Mouse (Mus musculus): ENCODE results near the gene Zfyve19. TPM values are rescaled to one million over a fixed set of nuclear protein-coding genes. Genes with fewer than 3 reads are reported as not detected.
A peak's percentile ranks its signal among the peaks of the same experiment; 100 is the strongest.

The Zfyve19 gene
- total RNA-seq, 1 experiment, result 19.8 TPM

DNA sequence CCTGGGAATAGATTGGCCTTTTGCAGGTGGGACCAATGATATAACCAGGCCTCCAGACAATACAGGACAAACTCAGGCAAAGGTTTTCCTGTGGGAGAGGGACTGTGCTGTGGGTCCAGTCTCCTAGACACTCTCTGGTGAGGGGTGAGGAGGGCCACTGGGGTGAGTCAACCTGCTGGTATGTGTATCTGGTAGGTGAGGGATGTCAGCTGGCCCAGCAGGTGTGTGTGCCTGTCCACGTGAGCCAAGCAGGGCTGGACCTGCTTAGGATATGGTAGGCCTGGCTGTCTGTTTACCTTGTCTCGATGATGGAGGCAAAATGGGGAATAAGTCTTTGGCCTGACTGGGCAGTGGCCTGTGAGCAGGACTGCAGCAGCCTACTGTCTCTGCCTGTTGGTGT lies 30.3 kb downstream of the Zfyve19 start:
- H3K4me1 ChIP-seq (ENCODE audit: control insufficient read depth in 2 of 2, insufficient read depth in 2 of 2, low read length in 2 of 2, poor library complexity in 1 of 2), result peaks cover 7 to 23% of the 10 kb centered on the region in 2 experiments
- peak overlapping the region; percentile 73 to 89 for H3K4me3 ChIP-seq (ENCODE audit: insufficient read depth in 1 of 2, low read depth in 1 of 2, low read length in 2 of 2, poor library complexity in 1 of 2, severe bottlenecking in 1 of 2)
- in situ Hi-C loops (cut with MboI; ENCODE audit: low sequenced_read_pairs in 2 of 2, unreplicated experiment in 2 of 2), result no loop called here
- H3K9ac ChIP-seq (ENCODE audit: insufficient read depth, low read depth, low read length, poor library complexity, severe bottlenecking), result peak overlapping the region; percentile 81; the same call in 1 of the 2 replicates
- H3K27ac ChIP-seq (ENCODE audit: insufficient read depth, low read depth, low read length, poor library complexity, severe bottlenecking), result no peak overlapping the region
- H3K36me3 ChIP-seq (ENCODE audit: control insufficient read depth, insufficient read depth, low read length, poor library complexity, severe bottlenecking), result peaks cover 12% of the 10 kb centered on the region; the same call in 1 of the 2 replicates
- no peaks in the 10 kb centered on the region for H3K9me3 ChIP-seq (ENCODE audit: control insufficient read depth, insufficient read depth, low read depth, low read length)
- no peak for TF ChIP-seq HCFC1 (IDR thresholded peaks at IDR 0.05; ENCODE audit: borderline replicate concordance, insufficient read depth, low read length)
- TF ChIP-seq CHD2 (IDR thresholded peaks at IDR 0.05; ENCODE audit: low read depth, low read length), result no peak
- no peak for TF ChIP-seq ZC3H11A (IDR thresholded peaks at IDR 0.05; ENCODE audit: borderline replicate concordance, low read depth, low read length)
- TF ChIP-seq MAFK (IDR thresholded peaks at IDR 0.05; ENCODE audit: insufficient read depth, low read depth, low read length), result no peak
- no peak for TF ChIP-seq ZNF384 (IDR thresholded peaks at IDR 0.05; ENCODE audit: low read depth, low read length)
- DNase-seq (ENCODE audit: low read depth, low spot score), result no peak

DNA sequence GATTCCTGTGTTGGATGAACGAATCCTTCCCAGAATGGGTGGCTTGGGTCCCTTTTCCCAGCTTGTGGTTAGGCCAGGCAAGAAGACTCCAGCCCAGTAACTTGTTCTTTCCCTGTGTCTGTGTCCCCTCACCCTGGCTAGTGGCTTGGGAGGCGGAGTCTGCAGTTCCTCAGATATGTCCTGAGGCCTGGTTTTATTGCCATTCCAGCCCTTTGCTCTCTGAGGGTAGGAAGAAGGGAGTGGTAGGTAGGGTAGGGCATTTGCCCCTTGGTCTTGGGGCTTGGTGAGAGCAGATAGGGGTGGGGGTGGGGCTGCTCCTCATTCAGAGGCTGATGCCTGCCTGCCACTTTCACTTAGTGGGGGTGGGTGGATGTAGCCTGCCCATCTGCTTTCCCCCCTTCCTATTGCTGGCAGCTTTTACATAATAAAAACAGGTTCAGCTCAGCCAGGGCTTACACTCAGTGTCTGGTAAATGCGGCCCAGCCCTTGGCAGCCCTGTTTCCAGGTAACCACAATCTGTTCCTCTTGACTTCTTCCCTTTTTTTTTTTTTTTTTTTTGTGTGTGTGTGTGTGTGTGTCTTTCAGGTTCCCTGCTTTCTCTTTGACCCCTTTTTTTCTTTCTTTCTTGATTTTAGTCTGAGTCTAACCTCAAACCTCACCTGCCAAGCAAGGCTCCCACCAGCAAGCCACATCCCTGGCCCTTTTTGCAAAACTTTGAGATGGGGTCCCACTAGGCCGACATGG lies 31.8 kb downstream of the Zfyve19 start:
- no peak for TF ChIP-seq HCFC1 (IDR thresholded peaks at IDR 0.05; ENCODE audit: borderline replicate concordance, insufficient read depth, low read length)
- TF ChIP-seq ZNF384 (IDR thresholded peaks at IDR 0.05; ENCODE audit: low read depth, low read length), result peak; percentile 84
- TF ChIP-seq MAFK (IDR thresholded peaks at IDR 0.05; ENCODE audit: insufficient read depth, low read depth, low read length), result no peak
- TF ChIP-seq ZC3H11A (IDR thresholded peaks at IDR 0.05; ENCODE audit: borderline replicate concordance, low read depth, low read length), result no peak
- no peak for TF ChIP-seq CHD2 (IDR thresholded peaks at IDR 0.05; ENCODE audit: low read depth, low read length)
- Histone ChIP-seq H3K27ac (ENCODE audit: insufficient read depth, low read depth, low read length, poor library complexity, severe bottlenecking) (0 out of 2 replicates have a peak overlapping the region, but pooled peaks have one; percentile 9), H3K4me1 (ENCODE audit: control insufficient read depth in 2 of 2, insufficient read depth in 2 of 2, low read length in 2 of 2, poor library complexity in 1 of 2) (peaks cover 7 to 23% of the 10 kb centered on the region in 2 experiments; a peak in 3 of 4 replicates), H3K9ac (ENCODE audit: insufficient read depth, low read depth, low read length, poor library complexity, severe bottlenecking) (peak overlapping the region; percentile 10; the same call in 1 of the 2 replicates), H3K4me3 (ENCODE audit: insufficient read depth in 1 of 2, low read depth in 1 of 2, low read length in 2 of 2, poor library complexity in 1 of 2, severe bottlenecking in 1 of 2) (peak overlapping the region; percentile 12 to 13; a peak in 2 of 4 replicates), H3K36me3 (ENCODE audit: control insufficient read depth, insufficient read depth, low read length, poor library complexity, severe bottlenecking) (peaks cover 21% of the 10 kb centered on the region), H3K9me3 (ENCODE audit: control insufficient read depth, insufficient read depth, low read depth, low read length) (no peaks in the 10 kb centered on the region)
- in situ Hi-C loops (cut with MboI; ENCODE audit: low sequenced_read_pairs in 2 of 2, unreplicated experiment in 2 of 2), result no loop called here
- DNase-seq (ENCODE audit: low read depth, low spot score), result no peak

DNA sequence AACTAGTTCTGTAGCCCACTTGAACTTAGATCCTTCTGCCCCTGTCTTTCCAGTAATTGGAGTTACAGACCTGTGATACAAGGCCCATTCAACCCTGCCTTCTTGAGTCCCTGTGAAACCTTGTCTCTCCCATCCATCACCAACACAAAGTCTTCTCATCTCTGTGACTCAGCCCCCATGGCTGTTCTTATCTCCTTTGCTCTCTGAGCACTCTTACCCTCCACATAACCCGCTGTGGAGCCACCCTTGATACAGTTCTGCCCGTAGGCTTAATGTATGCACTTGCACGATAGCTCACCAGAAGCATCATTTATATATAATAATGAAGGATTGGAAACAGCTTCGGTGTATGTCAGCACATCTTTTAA lies 32.4 kb downstream of the Zfyve19 start:
- in situ Hi-C loops (cut with MboI; ENCODE audit: low sequenced_read_pairs in 2 of 2, unreplicated experiment in 2 of 2), result no loop called here
- no peak overlapping the region for H3K27ac ChIP-seq (ENCODE audit: insufficient read depth, low read depth, low read length, poor library complexity, severe bottlenecking)
- no peak overlapping the region for H3K4me3 ChIP-seq (ENCODE audit: insufficient read depth in 1 of 2, low read depth in 1 of 2, low read length in 2 of 2, poor library complexity in 1 of 2, severe bottlenecking in 1 of 2)
- H3K9me3 ChIP-seq (ENCODE audit: control insufficient read depth, insufficient read depth, low read depth, low read length), result no peaks in the 10 kb centered on the region
- peaks cover 7 to 23% of the 10 kb centered on the region in 2 experiments; a peak in 3 of 4 replicates for H3K4me1 ChIP-seq (ENCODE audit: control insufficient read depth in 2 of 2, insufficient read depth in 2 of 2, low read length in 2 of 2, poor library complexity in 1 of 2)
- H3K36me3 ChIP-seq (ENCODE audit: control insufficient read depth, insufficient read depth, low read length, poor library complexity, severe bottlenecking), result peaks cover 26% of the 10 kb centered on the region
- no peak overlapping the region for H3K9ac ChIP-seq (ENCODE audit: insufficient read depth, low read depth, low read length, poor library complexity, severe bottlenecking)
- DNase-seq (ENCODE audit: low read depth, low spot score), result no peak
- TF ChIP-seq ZC3H11A (IDR thresholded peaks at IDR 0.05; ENCODE audit: borderline replicate concordance, low read depth, low read length), result no peak
- no peak for TF ChIP-seq HCFC1 (IDR thresholded peaks at IDR 0.05; ENCODE audit: borderline replicate concordance, insufficient read depth, low read length)
- no peak for TF ChIP-seq ZNF384 (IDR thresholded peaks at IDR 0.05; ENCODE audit: low read depth, low read length)
- TF ChIP-seq CHD2 (IDR thresholded peaks at IDR 0.05; ENCODE audit: low read depth, low read length), result no peak
- TF ChIP-seq MAFK (IDR thresholded peaks at IDR 0.05; ENCODE audit: insufficient read depth, low read depth, low read length), result no peak

DNA sequence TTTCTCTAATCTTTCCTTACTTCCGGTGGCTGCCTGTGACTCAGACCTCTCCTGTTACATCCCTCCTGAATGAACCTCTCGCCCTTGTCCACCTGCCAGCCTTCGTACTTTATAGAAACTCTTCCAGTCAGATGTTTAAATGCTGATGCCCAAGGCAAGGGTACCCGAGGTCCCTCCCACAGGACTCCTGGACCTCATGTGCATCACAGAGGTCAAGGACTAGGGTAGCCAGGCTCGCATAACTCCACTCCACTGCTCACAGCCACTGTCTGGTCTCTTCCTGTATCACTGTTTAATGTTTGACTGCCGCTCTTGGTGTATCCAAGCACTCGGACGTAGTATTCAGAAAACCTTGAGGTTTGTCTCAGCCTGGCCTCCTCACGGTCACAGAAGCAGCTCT lies 34.1 kb downstream of the Zfyve19 start:
- Histone ChIP-seq H3K4me3 (ENCODE audit: insufficient read depth in 1 of 2, low read depth in 1 of 2, low read length in 2 of 2, poor library complexity in 1 of 2, severe bottlenecking in 1 of 2) (no peak overlapping the region), H3K9me3 (ENCODE audit: control insufficient read depth, insufficient read depth, low read depth, low read length) (no peaks in the 10 kb centered on the region), H3K9ac (ENCODE audit: insufficient read depth, low read depth, low read length, poor library complexity, severe bottlenecking) (no peak overlapping the region), H3K27ac (ENCODE audit: insufficient read depth, low read depth, low read length, poor library complexity, severe bottlenecking) (no peak overlapping the region), H3K4me1 (ENCODE audit: control insufficient read depth in 2 of 2, insufficient read depth in 2 of 2, low read length in 2 of 2, poor library complexity in 1 of 2) (peaks cover 5 to 23% of the 10 kb centered on the region in 2 experiments; a peak in 2 of 4 replicates), H3K36me3 (ENCODE audit: control insufficient read depth, insufficient read depth, low read length, poor library complexity, severe bottlenecking) (peaks cover 36% of the 10 kb centered on the region)
- no peak for TF ChIP-seq MAFK (IDR thresholded peaks at IDR 0.05; ENCODE audit: insufficient read depth, low read depth, low read length)
- no peak for TF ChIP-seq ZC3H11A (IDR thresholded peaks at IDR 0.05; ENCODE audit: borderline replicate concordance, low read depth, low read length)
- TF ChIP-seq ZNF384 (IDR thresholded peaks at IDR 0.05; ENCODE audit: low read depth, low read length), result no peak
- TF ChIP-seq HCFC1 (IDR thresholded peaks at IDR 0.05; ENCODE audit: borderline replicate concordance, insufficient read depth, low read length), result no peak
- TF ChIP-seq CHD2 (IDR thresholded peaks at IDR 0.05; ENCODE audit: low read depth, low read length), result no peak
- in situ Hi-C loops (cut with MboI; ENCODE audit: low sequenced_read_pairs in 2 of 2, unreplicated experiment in 2 of 2), result no loop called here
- DNase-seq (ENCODE audit: low read depth, low spot score), result no peak
